Mouse (Mus musculus): ENCODE data around the gene Car12. TPM values are rescaled to one million over a fixed set of nuclear protein-coding genes. Genes with fewer than 3 reads are reported as not detected.
A peak's percentile ranks its signal among the peaks of the same experiment; 100 is the strongest.

The Car12 gene
- polyA plus RNA-seq, 1 experiment from 2014 or later, result 1.6 TPM

DNA sequence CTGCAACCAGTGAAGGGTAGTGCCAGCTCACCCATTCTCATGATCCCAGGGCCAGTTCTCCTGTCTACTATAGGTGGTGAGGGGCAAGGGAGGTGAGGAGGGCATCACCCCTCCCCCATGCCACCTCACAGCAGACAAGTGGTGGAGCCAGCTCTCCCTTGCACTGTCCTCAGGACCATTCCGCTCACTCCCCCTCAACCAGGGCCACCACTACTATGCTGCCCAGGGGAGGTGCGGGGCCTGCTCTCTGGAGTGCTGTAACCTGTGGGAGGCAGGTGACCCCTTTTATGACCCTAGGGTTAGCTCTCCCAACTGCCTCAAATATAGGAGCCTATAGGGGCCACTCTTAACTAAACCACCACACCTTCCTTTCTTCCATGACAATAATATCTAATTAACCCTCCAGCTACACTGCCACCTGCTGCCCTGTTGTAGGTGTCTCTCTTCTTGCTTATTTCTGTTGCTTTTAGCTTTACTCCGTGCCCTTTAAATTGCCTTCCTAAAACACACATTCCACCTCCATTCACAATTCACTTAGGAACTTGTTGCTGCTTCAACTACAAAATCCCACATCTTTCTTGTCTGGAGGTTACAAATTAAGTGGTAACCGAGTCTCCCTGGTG is 21.7 kb upstream of the Car12 start:
- 78% methylated on average over 4 of the region's 4 CpGs for WGBS
- H3K4me1 ChIP-seq, result no peaks in the 10 kb centered on the region
- H3K36me3 ChIP-seq (replicated peaks), result no peaks in the 10 kb centered on the region
- no peak overlapping the region for H3K27ac ChIP-seq
- no peak overlapping the region for H3K4me2 ChIP-seq
- ATAC-seq (ENCODE audit: low FRiP score), result no peak
- H3K4me3 ChIP-seq (replicated peaks), result no peak overlapping the region
- no peak overlapping the region for H3K9ac ChIP-seq
- no peaks in the 10 kb centered on the region for H3K9me3 ChIP-seq
- no peaks in the 10 kb centered on the region for H3K27me3 ChIP-seq

DNA sequence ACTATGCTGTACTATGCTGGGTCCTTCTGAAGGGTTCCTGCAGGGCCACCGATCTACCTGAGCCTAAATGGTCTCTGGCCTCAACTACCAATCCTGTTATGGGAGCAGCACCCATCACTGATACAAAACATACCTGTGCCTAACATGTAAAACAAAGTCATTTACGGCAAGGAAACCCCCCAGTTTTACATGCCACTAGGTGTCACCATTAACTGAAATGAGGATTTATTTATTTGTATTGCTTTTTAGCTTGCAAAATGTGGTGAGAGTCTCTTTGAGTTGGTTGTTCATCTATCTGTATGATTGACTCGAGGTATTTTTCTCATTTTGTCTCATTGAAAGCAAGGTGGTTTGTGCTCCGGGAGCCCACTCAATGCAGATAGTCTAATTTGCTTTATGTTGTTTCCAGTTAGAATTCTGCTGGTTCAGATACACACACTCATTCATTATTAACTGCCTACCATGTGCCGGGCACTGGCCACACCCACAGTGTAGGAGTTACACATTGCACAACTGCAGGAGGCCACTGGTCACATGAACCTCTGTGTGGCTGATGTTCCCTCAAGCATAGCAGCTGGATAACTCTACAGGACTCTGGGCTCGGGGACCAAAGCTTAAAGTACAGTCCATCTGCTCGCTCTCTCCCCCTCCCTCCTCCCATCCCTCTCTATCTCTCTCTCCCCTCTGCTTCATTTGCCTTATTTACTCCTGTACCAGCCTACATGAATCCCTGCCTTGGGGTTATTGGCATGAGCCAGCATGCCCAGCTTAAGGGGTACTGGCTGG is 15.9 kb upstream of the Car12 start:
- H3K9me3 ChIP-seq, result no peaks in the 10 kb centered on the region
- 90% methylated on average over 7 of the region's 7 CpGs for WGBS
- no peak overlapping the region for H3K9ac ChIP-seq
- no peak overlapping the region for H3K4me2 ChIP-seq
- no peaks in the 10 kb centered on the region for H3K27me3 ChIP-seq
- ATAC-seq (ENCODE audit: low FRiP score), result no peak
- no peak overlapping the region for H3K4me3 ChIP-seq (replicated peaks)
- H3K27ac ChIP-seq, result no peak overlapping the region
- no peaks in the 10 kb centered on the region for H3K36me3 ChIP-seq (replicated peaks)
- peaks cover 6% of the 10 kb centered on the region for H3K4me1 ChIP-seq

GRCm38 (mm10) chr9:66699748-66700147 is 13.7 kb upstream of the Car12 start:
- no peaks in the 10 kb centered on the region for H3K36me3 ChIP-seq (replicated peaks)
- 88% methylated on average over 4 of the region's 4 CpGs for WGBS
- H3K27me3 ChIP-seq, result no peaks in the 10 kb centered on the region
- H3K4me2 ChIP-seq, result no peak overlapping the region
- peaks cover 6% of the 10 kb centered on the region for H3K4me1 ChIP-seq
- H3K27ac ChIP-seq, result no peak overlapping the region
- H3K9me3 ChIP-seq, result no peaks in the 10 kb centered on the region
- ATAC-seq (ENCODE audit: low FRiP score), result no peak
- H3K4me3 ChIP-seq (replicated peaks), result no peak overlapping the region
- H3K9ac ChIP-seq, result no peak overlapping the region

GRCm38 (mm10) chr9:66703002-66703401 is 10.5 kb upstream of the Car12 start:
- Histone ChIP-seq H3K27ac (no peak overlapping the region), H3K9me3 (no peaks in the 10 kb centered on the region), H3K27me3 (no peaks in the 10 kb centered on the region), H3K36me3 (replicated peaks) (no peaks in the 10 kb centered on the region), H3K4me3 (replicated peaks) (no peak overlapping the region), H3K4me1 (peaks cover 9% of the 10 kb centered on the region), H3K4me2 (no peak overlapping the region), H3K9ac (no peak overlapping the region)
- WGBS, result 75% methylated on average over 4 of the region's 4 CpGs
- no peak for ATAC-seq (ENCODE audit: low FRiP score)

- no peak for ATAC-seq (ENCODE audit: low FRiP score)
- peaks cover 21% of the 10 kb centered on the region for H3K4me1 ChIP-seq
- H3K27ac ChIP-seq, result no peak overlapping the region
- H3K9me3 ChIP-seq, result no peaks in the 10 kb centered on the region
- H3K4me3 ChIP-seq (replicated peaks), result no peak overlapping the region
- no peaks in the 10 kb centered on the region for H3K36me3 ChIP-seq (replicated peaks)
- no peak overlapping the region for H3K9ac ChIP-seq
- H3K4me2 ChIP-seq, result no peak overlapping the region
- H3K27me3 ChIP-seq, result no peaks in the 10 kb centered on the region
These were observed 8.1 kb upstream of the Car12 start for GRCm38 (mm10) chr9:66705354-66705753.

- H3K4me2 ChIP-seq, result no peak overlapping the region
These were observed 7.7 kb upstream of the Car12 start for GRCm38 (mm10) chr9:66705766-66706165.

DNA sequence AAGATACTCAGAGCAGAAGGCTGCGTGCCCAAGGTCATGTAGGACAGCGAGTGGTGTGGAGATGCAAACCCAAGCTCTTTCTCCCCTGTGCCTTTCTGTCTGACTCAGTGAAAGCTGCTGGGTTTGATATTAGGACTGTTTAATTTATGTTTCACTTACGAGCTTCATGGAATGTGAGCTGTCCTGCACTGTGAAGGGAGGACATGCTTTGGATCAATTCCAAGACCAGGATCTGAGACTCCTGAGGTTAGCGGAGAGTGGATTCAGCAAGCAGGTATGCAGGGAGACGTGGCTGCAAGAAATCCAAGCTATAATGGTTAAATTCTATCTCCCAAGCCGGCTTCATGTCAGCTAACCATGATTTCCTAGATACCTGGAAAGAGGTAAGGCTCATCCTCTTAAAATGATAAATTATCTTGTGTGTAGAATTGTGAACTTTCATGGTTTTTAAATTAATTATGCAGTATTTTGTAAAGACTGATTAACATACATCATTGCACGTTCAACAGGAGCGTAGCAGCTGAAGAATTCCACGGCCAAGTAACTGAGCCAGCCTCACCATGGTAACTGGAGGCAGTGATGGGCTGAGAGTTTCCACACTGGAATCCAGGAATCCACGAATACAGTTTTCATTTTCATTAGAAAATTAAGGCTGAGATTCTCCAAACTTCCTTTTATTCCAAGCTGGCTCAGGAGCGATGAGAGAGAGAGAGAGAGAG is 5.3 kb upstream of the Car12 start:
- H3K9me3 ChIP-seq, result no peaks in the 10 kb centered on the region
- WGBS, result 55% methylated on average over 11 of the region's 11 CpGs
- no peak overlapping the region for H3K4me3 ChIP-seq (replicated peaks)
- peaks cover 17% of the 10 kb centered on the region for H3K4me1 ChIP-seq
- H3K4me2 ChIP-seq, result no peak overlapping the region
- ATAC-seq (ENCODE audit: low FRiP score), result no peak
- peaks cover 16% of the 10 kb centered on the region for H3K27me3 ChIP-seq
- no peak overlapping the region for H3K9ac ChIP-seq
- H3K36me3 ChIP-seq (replicated peaks), result no peaks in the 10 kb centered on the region
- H3K27ac ChIP-seq, result 0 out of 2 replicates have a peak overlapping the region, but pooled peaks have one; percentile 9

More at GRCm38 (mm10) chr9:66705766-66706165, 7.7 kb upstream of the Car12 start:
- no peak overlapping the region for H3K27ac ChIP-seq
- H3K4me1 ChIP-seq, result peaks cover 21% of the 10 kb centered on the region
- H3K9me3 ChIP-seq, result no peaks in the 10 kb centered on the region
- ATAC-seq (ENCODE audit: low FRiP score), result no peak
- no peaks in the 10 kb centered on the region for H3K27me3 ChIP-seq
- WGBS, result 54% methylated on average over 2 of the region's 2 CpGs
- H3K36me3 ChIP-seq (replicated peaks), result no peaks in the 10 kb centered on the region
- H3K9ac ChIP-seq, result no peak overlapping the region
- H3K4me3 ChIP-seq (replicated peaks), result no peak overlapping the region

DNA sequence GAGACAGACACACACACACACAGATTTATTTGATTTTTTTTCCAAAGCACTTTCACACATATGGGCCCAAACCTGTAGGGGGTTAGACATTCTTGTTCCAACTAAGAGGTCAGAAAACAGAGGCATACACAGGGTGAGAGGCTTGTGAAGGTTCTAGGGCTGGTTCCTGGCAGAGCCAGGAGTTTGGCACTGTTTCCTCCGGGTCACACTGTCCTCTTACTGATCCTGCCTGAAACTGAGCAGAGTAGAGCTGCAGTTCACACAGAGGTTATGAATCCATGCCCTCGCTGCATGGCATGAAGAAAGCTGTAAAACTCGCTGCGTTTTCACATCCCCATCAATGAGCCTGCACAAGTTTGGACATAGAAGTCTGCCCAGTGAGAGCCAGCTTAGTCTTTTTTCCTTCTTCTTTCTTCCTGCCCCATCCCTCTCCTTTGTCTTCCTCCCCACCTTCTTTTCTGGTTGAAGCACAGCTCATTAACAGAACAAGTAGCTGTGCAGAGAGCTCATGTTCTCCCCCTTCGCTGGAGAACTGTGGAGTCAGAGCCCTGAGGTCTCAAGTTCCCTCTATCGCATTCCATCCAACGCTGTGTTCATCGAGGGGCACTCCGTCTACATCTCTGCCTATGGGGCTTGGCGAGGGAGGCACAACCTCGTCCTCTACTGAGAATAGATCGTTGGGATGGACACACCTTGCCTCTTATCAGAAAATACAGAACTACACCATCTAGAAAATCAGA is 4.5 kb upstream of the Car12 start:
- no peak for ATAC-seq (ENCODE audit: low FRiP score)
- H3K27me3 ChIP-seq, result peaks cover 20% of the 10 kb centered on the region
- H3K9ac ChIP-seq, result no peak overlapping the region
- no peak overlapping the region for H3K27ac ChIP-seq
- no peaks in the 10 kb centered on the region for H3K36me3 ChIP-seq (replicated peaks)
- 48% methylated on average over 12 of the region's 12 CpGs for WGBS
- H3K9me3 ChIP-seq, result no peaks in the 10 kb centered on the region
- no peak overlapping the region for H3K4me2 ChIP-seq
- no peak overlapping the region for H3K4me3 ChIP-seq (replicated peaks)
- H3K4me1 ChIP-seq, result peaks cover 23% of the 10 kb centered on the region

GRCm38 (mm10) chr9:66710626-66711025 is 2.9 kb upstream of the Car12 start:
- H3K27me3 ChIP-seq, result peaks cover 36% of the 10 kb centered on the region
- 85% methylated on average over 6 of the region's 6 CpGs for WGBS

DNA sequence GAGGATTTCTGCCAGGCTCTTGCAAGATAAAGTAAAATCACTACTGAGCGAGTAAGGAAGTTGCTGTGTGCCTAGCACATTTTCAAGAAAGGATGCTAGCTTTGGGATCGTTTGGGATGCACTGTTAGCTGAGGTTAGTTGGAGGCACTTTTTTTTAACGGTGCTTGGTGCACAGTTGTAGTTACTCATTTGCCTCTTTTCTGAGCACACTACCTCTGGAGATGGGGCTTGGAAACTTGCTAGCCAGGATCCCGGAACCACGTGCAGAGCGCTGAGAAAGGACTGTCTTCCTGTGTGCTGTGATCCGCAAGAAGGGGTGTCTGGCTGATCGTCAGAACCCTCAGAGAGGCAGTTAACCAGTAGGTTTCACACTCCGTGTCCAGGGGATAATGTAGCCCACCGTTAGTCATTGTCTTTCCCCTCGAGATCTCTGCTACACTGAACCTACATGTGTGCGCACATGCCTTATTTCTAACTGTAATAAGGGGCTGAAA is 583 bp downstream of the Car12 start:
- Histone ChIP-seq H3K9me3 (no peaks in the 10 kb centered on the region), H3K4me2 (peak overlapping the region; percentile 59), H3K36me3 (replicated peaks) (no peaks in the 10 kb centered on the region), H3K4me1 (peaks cover 19% of the 10 kb centered on the region), H3K27ac (no peak overlapping the region), H3K9ac (peak overlapping the region; percentile 40), H3K27me3 (peaks cover 40% of the 10 kb centered on the region), H3K4me3 (replicated peaks) (peak overlapping the region; percentile 35)
- 17% methylated on average over 12 of the region's 12 CpGs for WGBS
- no peak for ATAC-seq (ENCODE audit: low FRiP score)

More at GRCm38 (mm10) chr9:66710626-66711025, 2.9 kb upstream of the Car12 start:
- Histone ChIP-seq H3K9me3 (no peaks in the 10 kb centered on the region), H3K27ac (no peak overlapping the region), H3K4me2 (no peak overlapping the region), H3K9ac (no peak overlapping the region), H3K4me3 (replicated peaks) (no peak overlapping the region), H3K36me3 (replicated peaks) (no peaks in the 10 kb centered on the region), H3K4me1 (peaks cover 32% of the 10 kb centered on the region)
- ATAC-seq (ENCODE audit: low FRiP score), result no peak

- 83% methylated on average over 2 of the region's 2 CpGs for WGBS
These were observed 1.9 kb downstream of the Car12 start for GRCm38 (mm10) chr9:66715361-66715760.

DNA sequence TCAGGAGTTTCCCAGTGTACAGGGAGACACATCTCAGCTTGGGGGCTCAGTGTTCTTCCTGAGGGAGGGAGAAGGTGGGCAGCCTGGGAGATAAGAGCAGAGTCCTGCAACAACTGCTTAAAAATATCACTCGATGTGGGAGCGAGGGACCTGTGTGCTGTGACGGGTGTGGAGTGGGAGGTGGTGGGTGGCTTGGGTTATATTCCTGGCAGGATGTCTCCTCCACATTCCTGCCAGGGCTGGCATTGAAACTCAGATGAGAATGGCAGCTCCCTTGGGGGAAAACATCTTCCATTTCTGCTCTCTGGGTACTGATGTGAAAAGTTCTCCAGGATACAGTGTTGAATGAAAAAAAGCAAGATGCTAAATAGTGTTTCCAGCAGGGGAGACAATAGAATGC is 3.0 kb downstream of the Car12 start:
- ATAC-seq (ENCODE audit: low FRiP score), result no peak
- H3K4me2 ChIP-seq, result no peak overlapping the region
- H3K9me3 ChIP-seq, result no peaks in the 10 kb centered on the region
- H3K36me3 ChIP-seq (replicated peaks), result no peaks in the 10 kb centered on the region
- peaks cover 16% of the 10 kb centered on the region for H3K4me1 ChIP-seq
- no peak overlapping the region for H3K9ac ChIP-seq
- no peak overlapping the region for H3K4me3 ChIP-seq (replicated peaks)
- no peak overlapping the region for H3K27ac ChIP-seq
- peaks cover 40% of the 10 kb centered on the region for H3K27me3 ChIP-seq
- 88% methylated on average over 3 of the region's 3 CpGs for WGBS

More at GRCm38 (mm10) chr9:66715361-66715760, 1.9 kb downstream of the Car12 start:
- no peak overlapping the region for H3K4me2 ChIP-seq
- no peak for ATAC-seq (ENCODE audit: low FRiP score)
- no peaks in the 10 kb centered on the region for H3K9me3 ChIP-seq
- H3K36me3 ChIP-seq (replicated peaks), result no peaks in the 10 kb centered on the region
- no peak overlapping the region for H3K27ac ChIP-seq
- no peak overlapping the region for H3K4me3 ChIP-seq (replicated peaks)
- H3K9ac ChIP-seq, result no peak overlapping the region
- peaks cover 40% of the 10 kb centered on the region for H3K27me3 ChIP-seq
- H3K4me1 ChIP-seq, result peaks cover 16% of the 10 kb centered on the region
